Mouse (Mus musculus): ENCODE measurements at regions not wholly inside any gene's neighbourhood (a gene's known extent, or its start where the extent isn't known, plus 50 kb on each side); places are given as distances from the start of the nearest gene placed in this dataset.

DNA sequence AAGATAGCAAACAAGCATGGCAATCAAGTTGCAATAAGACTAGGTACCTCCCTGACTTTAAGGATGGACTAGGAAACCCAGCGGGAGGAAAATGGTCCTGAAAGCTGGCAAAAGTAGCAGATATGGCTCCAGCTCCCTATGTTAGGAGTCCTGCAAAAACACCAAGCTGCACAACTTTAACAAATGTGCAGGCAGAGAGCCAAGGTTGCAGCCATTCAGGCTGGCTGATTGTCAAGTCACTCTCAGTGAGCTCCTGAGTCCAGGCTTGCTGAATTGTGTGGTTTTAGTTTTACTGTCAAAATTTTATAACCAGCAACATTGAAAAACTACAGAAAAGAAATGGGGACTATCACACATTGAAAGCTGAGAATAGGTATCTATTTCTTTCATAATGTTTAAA, 1122.8 kb upstream of the Slc10a2 start:
- Histone ChIP-seq H3K4me2 (ENCODE audit: low read depth, low read length) (no peak overlapping the region), H3K4me3 (ENCODE audit: low read length) (no peak overlapping the region), H3K9ac (ENCODE audit: low read length) (no peak overlapping the region), H3K27me3 (ENCODE audit: control insufficient read depth, insufficient read depth, low read depth, low read length) (no peaks in the 10 kb centered on the region), H3K36me3 (ENCODE audit: control insufficient read depth, insufficient read depth, low read length) (no peaks in the 10 kb centered on the region), H3K4me1 (replicated peaks; ENCODE audit: control insufficient read depth, insufficient read depth, low read length) (no peaks in the 10 kb centered on the region), H3K27ac (ENCODE audit: low read length) (no peak overlapping the region), H3K9me3 (ENCODE audit: control insufficient read depth, low read length) (no peaks in the 10 kb centered on the region)
- 33% methylated on average over 1 of the region's 1 CpGs for WGBS
- ATAC-seq (ENCODE audit: low read depth): no peak

DNA sequence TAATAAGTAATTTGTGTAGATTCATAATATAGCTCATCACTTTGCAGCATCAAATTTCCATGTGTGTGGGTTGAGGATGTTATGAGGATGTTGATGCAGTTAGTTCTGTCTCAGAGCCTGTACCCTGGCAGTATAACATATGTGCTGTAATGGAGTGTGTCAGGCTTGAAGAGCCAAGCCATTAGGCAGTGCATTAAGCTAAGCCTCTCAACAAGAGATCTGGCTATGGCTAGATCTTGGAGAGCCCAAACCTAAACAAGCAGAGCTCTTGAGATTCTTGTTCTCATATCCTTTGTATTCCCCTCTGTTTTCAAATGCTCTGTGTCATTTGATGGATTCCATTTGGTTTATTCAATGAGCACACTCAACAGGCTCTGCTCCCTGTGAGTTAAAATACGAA, 1120.0 kb upstream of the Slc10a2 start:
- H3K4me3 ChIP-seq (ENCODE audit: low read length): no peak overlapping the region
- H3K36me3 ChIP-seq (ENCODE audit: control insufficient read depth, insufficient read depth, low read length): no peaks in the 10 kb centered on the region
- 76% methylated on average over 1 of the region's 1 CpGs for WGBS
- H3K4me2 ChIP-seq (ENCODE audit: low read depth, low read length): no peak overlapping the region
- no peak overlapping the region for H3K9ac ChIP-seq (ENCODE audit: low read length)
- no peaks in the 10 kb centered on the region for H3K9me3 ChIP-seq (ENCODE audit: control insufficient read depth, low read length)
- no peaks in the 10 kb centered on the region for H3K4me1 ChIP-seq (replicated peaks; ENCODE audit: control insufficient read depth, insufficient read depth, low read length)
- H3K27me3 ChIP-seq (ENCODE audit: control insufficient read depth, insufficient read depth, low read depth, low read length): no peaks in the 10 kb centered on the region
- H3K27ac ChIP-seq (ENCODE audit: low read length): no peak overlapping the region
- ATAC-seq (ENCODE audit: low read depth): peak; percentile 57; the same call in 1 of the 2 replicates

DNA sequence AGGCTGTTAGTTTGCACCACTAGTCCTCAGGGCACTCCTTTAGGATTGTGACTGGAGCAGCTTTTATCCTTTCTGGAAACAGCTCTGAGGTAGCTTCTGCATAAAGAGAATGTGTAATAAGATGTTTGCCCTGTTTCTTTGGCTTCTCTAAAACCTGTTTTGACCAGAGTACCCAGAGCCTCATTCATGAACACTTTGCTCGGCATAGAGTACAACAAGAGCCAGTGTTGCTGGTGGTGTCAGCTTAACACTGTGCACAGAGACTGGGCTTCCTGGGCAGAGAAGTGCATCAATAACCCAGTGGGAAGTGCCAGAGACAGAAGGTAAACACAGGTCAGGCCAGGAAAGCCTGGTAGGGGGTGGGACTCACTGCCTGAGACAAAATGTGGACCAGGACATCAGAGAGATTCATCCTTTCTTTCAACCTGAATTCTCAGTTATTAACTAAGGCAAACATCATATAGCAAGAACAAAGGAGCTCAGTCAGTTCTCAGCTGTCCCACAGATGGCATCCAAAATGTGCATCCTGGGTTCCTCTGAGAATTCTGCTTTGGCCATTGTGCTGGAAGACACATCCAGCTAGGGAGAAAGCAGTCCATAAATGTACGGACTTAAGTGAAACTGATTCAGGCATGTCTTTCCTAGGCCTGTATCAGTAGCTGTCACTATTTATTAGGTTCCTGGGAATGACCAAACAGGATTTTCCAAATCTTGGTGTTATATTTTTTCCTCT, 1102.6 kb upstream of the Slc10a2 start:
- WGBS: 45% methylated on average over 2 of the region's 2 CpGs
- Histone ChIP-seq H3K9me3 (ENCODE audit: control insufficient read depth, low read length) (no peaks in the 10 kb centered on the region), H3K9ac (ENCODE audit: low read length) (no peak overlapping the region), H3K27ac (ENCODE audit: low read length) (no peak overlapping the region), H3K4me2 (ENCODE audit: low read depth, low read length) (no peak overlapping the region), H3K36me3 (ENCODE audit: control insufficient read depth, insufficient read depth, low read length) (no peaks in the 10 kb centered on the region), H3K4me3 (ENCODE audit: low read length) (no peak overlapping the region), H3K27me3 (ENCODE audit: control insufficient read depth, insufficient read depth, low read depth, low read length) (no peaks in the 10 kb centered on the region), H3K4me1 (replicated peaks; ENCODE audit: control insufficient read depth, insufficient read depth, low read length) (no peaks in the 10 kb centered on the region)
- no peak for ATAC-seq (ENCODE audit: low read depth)

DNA sequence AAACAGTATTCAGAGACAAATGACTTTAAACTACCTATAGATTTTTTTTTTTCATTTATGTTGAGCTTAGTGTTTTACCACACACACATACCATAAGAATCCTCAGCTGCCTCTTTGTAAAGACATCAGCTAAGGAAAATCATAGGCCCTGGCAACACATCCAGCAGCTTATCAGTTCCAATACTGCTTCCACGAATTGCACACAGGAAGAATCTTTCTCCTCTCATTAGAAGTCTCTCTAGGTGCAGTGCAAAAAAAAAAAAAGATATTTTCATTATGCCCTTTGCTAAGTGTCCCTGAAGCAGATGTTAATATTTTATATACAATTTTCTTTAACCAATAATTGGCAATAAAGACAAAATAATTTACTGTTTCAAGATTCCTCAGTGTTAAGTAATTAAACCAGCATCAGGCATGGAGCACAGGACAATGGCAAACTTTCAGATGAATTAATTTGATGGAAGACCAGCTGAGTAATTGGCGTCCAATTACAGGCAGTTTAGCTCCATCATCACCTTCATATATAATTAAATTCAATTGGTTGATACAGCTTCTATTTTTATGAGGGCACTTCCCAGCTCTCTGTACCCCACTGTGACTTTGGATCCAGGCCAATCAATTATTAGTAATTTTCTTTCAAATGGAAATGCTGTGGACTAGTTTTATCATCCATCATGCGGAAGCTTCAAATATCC, 1099.0 kb upstream of the Slc10a2 start:
- Histone ChIP-seq H3K27ac (ENCODE audit: low read length) (no peak overlapping the region), H3K4me3 (ENCODE audit: low read length) (no peak overlapping the region), H3K4me2 (ENCODE audit: low read depth, low read length) (no peak overlapping the region), H3K9ac (ENCODE audit: low read length) (no peak overlapping the region), H3K9me3 (ENCODE audit: control insufficient read depth, low read length) (no peaks in the 10 kb centered on the region), H3K36me3 (ENCODE audit: control insufficient read depth, insufficient read depth, low read length) (no peaks in the 10 kb centered on the region), H3K27me3 (ENCODE audit: control insufficient read depth, insufficient read depth, low read depth, low read length) (no peaks in the 10 kb centered on the region), H3K4me1 (replicated peaks; ENCODE audit: control insufficient read depth, insufficient read depth, low read length) (no peaks in the 10 kb centered on the region)
- 72% methylated on average over 3 of the region's 3 CpGs for WGBS
- ATAC-seq (ENCODE audit: low read depth): no peak

DNA sequence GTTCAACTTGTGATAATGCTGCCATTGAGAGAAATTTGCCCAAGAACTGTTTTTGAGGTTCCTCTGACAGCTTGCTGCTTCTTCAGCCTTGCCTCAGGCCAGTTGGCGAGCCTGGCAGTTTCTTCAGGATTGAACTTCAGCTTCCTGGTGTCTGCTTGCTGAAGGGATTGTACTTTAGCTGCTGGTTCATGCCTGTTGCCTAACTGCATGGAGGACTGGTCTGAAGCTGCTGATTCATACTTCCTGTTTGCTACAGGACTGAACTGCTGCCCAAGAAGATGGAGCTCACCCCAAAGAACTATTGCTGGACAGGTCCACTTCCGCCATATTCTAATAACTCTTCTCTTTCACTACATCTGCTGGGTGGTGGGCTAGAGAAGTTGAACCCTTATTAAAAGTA, 1086.3 kb upstream of the Slc10a2 start:
- Histone ChIP-seq H3K27me3 (ENCODE audit: control insufficient read depth, insufficient read depth, low read depth, low read length) (no peaks in the 10 kb centered on the region), H3K4me3 (ENCODE audit: low read length) (no peak overlapping the region), H3K36me3 (ENCODE audit: control insufficient read depth, insufficient read depth, low read length) (no peaks in the 10 kb centered on the region), H3K4me2 (ENCODE audit: low read depth, low read length) (no peak overlapping the region), H3K27ac (ENCODE audit: low read length) (no peak overlapping the region), H3K9ac (ENCODE audit: low read length) (no peak overlapping the region), H3K9me3 (ENCODE audit: control insufficient read depth, low read length) (no peaks in the 10 kb centered on the region), H3K4me1 (replicated peaks; ENCODE audit: control insufficient read depth, insufficient read depth, low read length) (no peaks in the 10 kb centered on the region)
- WGBS: 94% methylated on average over 2 of the region's 2 CpGs
- ATAC-seq (ENCODE audit: low read depth): no peak

DNA sequence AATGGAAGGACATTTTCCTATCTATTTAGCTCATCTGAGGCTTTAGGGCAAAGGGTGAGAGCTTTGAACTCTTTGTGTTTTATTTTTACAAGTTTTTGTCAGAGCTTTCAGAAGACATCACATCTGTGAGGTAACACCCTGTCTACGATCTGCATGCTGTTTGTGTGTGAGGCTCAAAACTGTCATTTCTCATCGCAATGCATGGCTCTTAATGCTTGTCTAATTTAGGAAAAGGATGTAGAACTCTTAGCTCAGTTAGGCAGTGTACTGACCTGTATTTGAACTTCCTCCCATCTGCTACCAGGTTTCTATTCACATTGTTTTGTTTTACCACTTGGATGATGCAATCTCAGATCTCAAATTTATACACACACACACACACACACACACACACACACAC, 1083.3 kb upstream of the Slc10a2 start:
- Histone ChIP-seq H3K27ac (ENCODE audit: low read length) (no peak overlapping the region), H3K4me3 (ENCODE audit: low read length) (no peak overlapping the region), H3K27me3 (ENCODE audit: control insufficient read depth, insufficient read depth, low read depth, low read length) (no peaks in the 10 kb centered on the region), H3K4me1 (replicated peaks; ENCODE audit: control insufficient read depth, insufficient read depth, low read length) (no peaks in the 10 kb centered on the region), H3K4me2 (ENCODE audit: low read depth, low read length) (no peak overlapping the region), H3K9me3 (ENCODE audit: control insufficient read depth, low read length) (no peaks in the 10 kb centered on the region), H3K36me3 (ENCODE audit: control insufficient read depth, insufficient read depth, low read length) (no peaks in the 10 kb centered on the region), H3K9ac (ENCODE audit: low read length) (no peak overlapping the region)
- 34% methylated on average over 2 of the region's 2 CpGs for WGBS
- no peak for ATAC-seq (ENCODE audit: low read depth)

DNA sequence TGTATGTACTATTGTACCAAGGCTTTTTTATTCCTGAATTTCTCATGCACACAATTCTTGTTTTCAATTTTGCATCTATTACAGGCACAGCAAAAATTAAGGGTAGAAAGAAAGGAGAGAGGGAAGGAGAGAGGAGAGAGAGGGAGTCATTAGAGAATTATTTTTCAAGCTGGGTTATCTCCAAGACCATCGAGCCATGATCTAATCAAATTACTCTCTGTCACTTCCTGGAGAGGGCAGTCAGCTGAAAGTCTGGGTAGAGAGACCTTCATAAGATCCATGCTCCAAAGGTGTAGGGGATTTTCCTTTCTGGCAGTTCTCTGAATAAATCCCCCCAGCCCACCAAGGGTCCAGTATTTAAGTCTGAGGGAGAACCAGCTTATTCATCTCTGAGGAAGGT, 1081.4 kb upstream of the Slc10a2 start:
- H3K27ac ChIP-seq (ENCODE audit: low read length): no peak overlapping the region
- H3K27me3 ChIP-seq (ENCODE audit: control insufficient read depth, insufficient read depth, low read depth, low read length): no peaks in the 10 kb centered on the region
- 34% methylated on average over 1 of the region's 1 CpGs for WGBS
- H3K9me3 ChIP-seq (ENCODE audit: control insufficient read depth, low read length): no peaks in the 10 kb centered on the region
- no peak overlapping the region for H3K4me3 ChIP-seq (ENCODE audit: low read length)
- no peaks in the 10 kb centered on the region for H3K4me1 ChIP-seq (replicated peaks; ENCODE audit: control insufficient read depth, insufficient read depth, low read length)
- no peak overlapping the region for H3K9ac ChIP-seq (ENCODE audit: low read length)
- no peaks in the 10 kb centered on the region for H3K36me3 ChIP-seq (ENCODE audit: control insufficient read depth, insufficient read depth, low read length)
- H3K4me2 ChIP-seq (ENCODE audit: low read depth, low read length): no peak overlapping the region
- ATAC-seq (ENCODE audit: low read depth): no peak

DNA sequence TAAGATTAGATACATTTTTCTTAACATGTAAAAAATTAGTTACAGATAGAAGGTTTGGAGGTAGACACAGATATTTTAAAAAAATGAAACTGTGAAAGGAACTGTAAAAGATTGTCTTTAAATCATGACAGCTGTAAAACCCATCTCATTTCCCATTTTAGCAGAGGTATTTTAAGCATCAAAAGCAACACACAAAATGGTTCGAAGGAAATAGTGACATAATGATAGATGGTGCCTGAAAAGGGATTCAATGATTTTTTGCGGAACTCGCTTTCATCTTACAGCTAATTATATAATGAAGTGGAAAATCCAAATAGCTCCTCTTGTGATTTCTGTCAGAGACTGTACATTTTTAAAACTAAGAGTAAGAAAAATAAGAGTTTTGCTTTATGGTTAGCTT, 1074.5 kb upstream of the Slc10a2 start:
- H3K9me3 ChIP-seq (ENCODE audit: control insufficient read depth, low read length): no peaks in the 10 kb centered on the region
- no peak overlapping the region for H3K4me3 ChIP-seq (ENCODE audit: low read length)
- no peak overlapping the region for H3K27ac ChIP-seq (ENCODE audit: low read length)
- H3K27me3 ChIP-seq (ENCODE audit: control insufficient read depth, insufficient read depth, low read depth, low read length): no peaks in the 10 kb centered on the region
- no peak for ATAC-seq (ENCODE audit: low read depth)
- WGBS: 58% methylated on average over 3 of the region's 3 CpGs
- no peaks in the 10 kb centered on the region for H3K36me3 ChIP-seq (ENCODE audit: control insufficient read depth, insufficient read depth, low read length)
- no peak overlapping the region for H3K4me2 ChIP-seq (ENCODE audit: low read depth, low read length)
- no peaks in the 10 kb centered on the region for H3K4me1 ChIP-seq (replicated peaks; ENCODE audit: control insufficient read depth, insufficient read depth, low read length)
- H3K9ac ChIP-seq (ENCODE audit: low read length): no peak overlapping the region

DNA sequence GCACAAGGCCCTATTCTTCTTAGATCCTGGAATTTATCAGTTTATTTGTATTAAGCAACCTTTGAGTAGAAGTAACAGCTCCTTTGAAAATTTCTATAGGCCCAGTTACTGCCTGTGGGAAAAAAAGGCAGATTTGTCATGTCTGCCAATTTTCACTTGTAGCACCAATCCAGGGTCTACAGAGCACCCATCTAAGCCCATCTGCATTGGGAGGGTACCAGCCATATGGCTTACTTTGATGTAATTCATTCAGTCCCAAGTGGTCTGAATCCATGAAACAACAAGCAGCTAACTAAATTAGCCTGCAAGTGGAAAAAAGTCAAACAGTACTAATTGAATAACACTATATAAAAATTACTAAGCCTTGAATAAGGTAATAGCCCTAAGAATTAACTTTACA, 1061.3 kb upstream of the Slc10a2 start:
- no peaks in the 10 kb centered on the region for H3K27me3 ChIP-seq (ENCODE audit: control insufficient read depth, insufficient read depth, low read depth, low read length)
- no peak overlapping the region for H3K4me2 ChIP-seq (ENCODE audit: low read depth, low read length)
- no peak overlapping the region for H3K9ac ChIP-seq (ENCODE audit: low read length)
- no peak for ATAC-seq (ENCODE audit: low read depth)
- no peaks in the 10 kb centered on the region for H3K36me3 ChIP-seq (ENCODE audit: control insufficient read depth, insufficient read depth, low read length)
- H3K4me3 ChIP-seq (ENCODE audit: low read length): no peak overlapping the region
- H3K9me3 ChIP-seq (ENCODE audit: control insufficient read depth, low read length): no peaks in the 10 kb centered on the region
- no peak overlapping the region for H3K27ac ChIP-seq (ENCODE audit: low read length)
- no peaks in the 10 kb centered on the region for H3K4me1 ChIP-seq (replicated peaks; ENCODE audit: control insufficient read depth, insufficient read depth, low read length)

Data from lung, embryonic 16.5 days (tissue).